Mouse (Mus musculus) heart, adult 2 months (tissue): Measurements from ENCODE around the gene Map4.

ENCODE experiments used
- CTCF ChIP-seq: fragments of 200-600 bp; IDR thresholded peaks from 2 replicates; pipeline ENCODE4 v1.8.1; 2022; ENCODE audit warnings: antibody characterized with exemption, mild to moderate bottlenecking, moderate library complexity
- EP300 ChIP-seq: fragments of 200-500 bp; IDR thresholded peaks from 2 replicates; pipeline ENCODE4 v1.6.1; 2011; ENCODE audit warnings: low read depth, low read length, control low read depth; ENCODE audit not compliant: insufficient read depth
- POLR2A ChIP-seq: fragments of 200-500 bp; IDR thresholded peaks from 2 replicates; pipeline ENCODE4 v1.6.1; 2011; ENCODE audit warnings: mild to moderate bottlenecking, low read depth, low read length, control low read depth; ENCODE audit not compliant: insufficient read depth

DNA sequence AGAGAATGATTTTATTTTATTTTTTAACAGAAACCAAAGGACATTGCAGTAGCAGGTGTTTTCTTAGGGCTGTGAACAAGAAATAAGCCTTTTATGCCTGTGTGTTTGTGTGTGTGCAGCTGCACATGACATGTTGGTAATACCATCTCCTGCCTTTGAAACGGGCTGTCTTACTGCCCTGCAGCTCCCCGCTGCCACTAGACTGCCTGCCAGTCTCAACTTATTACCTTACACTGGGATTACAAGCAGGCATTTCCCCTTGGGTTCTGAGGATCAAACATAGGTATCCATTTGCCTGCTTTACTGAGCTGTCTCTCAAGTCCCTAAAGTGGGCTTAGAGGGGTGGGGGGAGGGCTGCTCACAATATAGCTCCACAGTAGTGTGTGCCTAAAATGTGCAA, 129.5 kb downstream of the Map4 start:
- no peak for TF ChIP-seq CTCF
- TF ChIP-seq POLR2A = no peak
- no peak for TF ChIP-seq EP300
